Mouse (Mus musculus): ENCODE results near the gene Nrcam.

Nrcam gene

GRCm38 (mm10) chr12:44371076-44371710 lies 42.5 kb downstream of the Nrcam start:
- DNase-seq: no peak

GRCm38 (mm10) chr12:44375956-44376355 lies 47.3 kb downstream of the Nrcam start:
- DNase-seq: no peak

GRCm38 (mm10) chr12:44378431-44379161 lies 49.9 kb downstream of the Nrcam start:
- no peak for DNase-seq

- no peak for DNase-seq
Observed at GRCm38 (mm10) chr12:44380805-44381204, 52.1 kb downstream of the Nrcam start.

- DNase-seq: no peak
Observed at GRCm38 (mm10) chr12:44386398-44386797, 57.7 kb downstream of the Nrcam start.

GRCm38 (mm10) chr12:44388220-44388619 lies 59.5 kb downstream of the Nrcam start:
- no peak for DNase-seq

- DNase-seq: no peak
Observed at GRCm38 (mm10) chr12:44390391-44391137, 61.9 kb downstream of the Nrcam start.

GRCm38 (mm10) chr12:44394901-44395300 lies 66.2 kb downstream of the Nrcam start:
- no peak for DNase-seq

- no peak for DNase-seq
Observed at GRCm38 (mm10) chr12:44397782-44398181, 69.1 kb downstream of the Nrcam start.

- DNase-seq: no peak
Observed at GRCm38 (mm10) chr12:44402134-44402533, 73.4 kb downstream of the Nrcam start.

- DNase-seq: no peak
Observed at GRCm38 (mm10) chr12:44403270-44403669, 74.6 kb downstream of the Nrcam start.

GRCm38 (mm10) chr12:44403731-44404424 lies 75.2 kb downstream of the Nrcam start:
- DNase-seq: no peak

GRCm38 (mm10) chr12:44409786-44410185 lies 81.1 kb downstream of the Nrcam start:
- no peak for DNase-seq

GRCm38 (mm10) chr12:44411031-44411430 lies 82.3 kb downstream of the Nrcam start:
- no peak for DNase-seq

- no peak for DNase-seq
Observed at GRCm38 (mm10) chr12:44422154-44422866, 93.6 kb downstream of the Nrcam start.

GRCm38 (mm10) chr12:44422867-44423255 lies 94.2 kb downstream of the Nrcam start:
- DNase-seq: no peak

GRCm38 (mm10) chr12:44424011-44424410 lies 95.3 kb downstream of the Nrcam start:
- no peak for DNase-seq

- DNase-seq: no peak
Observed at GRCm38 (mm10) chr12:44425040-44425439, 96.4 kb downstream of the Nrcam start.

GRCm38 (mm10) chr12:44430335-44430734 lies 101.7 kb downstream of the Nrcam start:
- no peak for DNase-seq

GRCm38 (mm10) chr12:44430996-44431395 lies 102.3 kb downstream of the Nrcam start:
- no peak for DNase-seq

GRCm38 (mm10) chr12:44432727-44433126 lies 104.0 kb downstream of the Nrcam start:
- no peak for DNase-seq

- no peak for DNase-seq
Observed at GRCm38 (mm10) chr12:44437046-44437827, 108.6 kb downstream of the Nrcam start.

All from thymus, postnatal 25 days (tissue).